Mouse (Mus musculus) midbrain, embryonic 15.5 days (tissue): ENCODE results near the gene Wdr93. TPM values are rescaled to one million over a fixed set of nuclear protein-coding genes. Genes with fewer than 3 reads are reported as not detected.

Source experiments
- ATAC-seq: fragments of 200-750 bp; cut with Nextera tagmentation; replicated peaks from 2 replicates; pipeline ENCODE4 v1.8.0; 2017; ENCODE audit warnings: moderate TSS enrichment
- H3K27ac ChIP-seq: fragments of 300-500 bp; sonication (generic); 2 replicates; pipeline ENCODE4 v1.5.1; 2015; ENCODE audit warnings: mild to moderate bottlenecking, inconsistent platforms
- H3K27me3 ChIP-seq: fragments of 300-500 bp; sonication (generic); replicated peaks from 2 replicates; pipeline ENCODE4 v1.6.1; 2015; ENCODE audit warnings: inconsistent platforms
- H3K36me3 ChIP-seq: fragments of 300-500 bp; sonication (generic); replicated peaks from 2 replicates; pipeline ENCODE4 v1.6.1; 2015; ENCODE audit warnings: inconsistent platforms
- H3K4me1 ChIP-seq: fragments of 300-500 bp; sonication (generic); 2 replicates; pipeline ENCODE4 v1.6.1; 2015; ENCODE audit warnings: inconsistent platforms
- H3K4me2 ChIP-seq: fragments of 300-500 bp; sonication (generic); 2 replicates; pipeline ENCODE4 v1.6.1; 2015; ENCODE audit warnings: inconsistent platforms, mild to moderate bottlenecking, moderate library complexity
- H3K4me3 ChIP-seq: fragments of 300-500 bp; sonication (generic); 2 replicates; pipeline ENCODE4 v1.5.1; 2015; ENCODE audit warnings: mild to moderate bottlenecking, inconsistent platforms
- H3K9ac ChIP-seq: fragments of 300-500 bp; sonication (generic); 2 replicates; pipeline ENCODE4 v1.6.1; 2015; ENCODE audit warnings: mild to moderate bottlenecking, inconsistent platforms
- H3K9me3 ChIP-seq: fragments of 300-500 bp; sonication (generic); 2 replicates; pipeline ENCODE4 v1.6.1; 2016; ENCODE audit warnings: inconsistent platforms
- WGBS: fragments of 180-500 bp; shearing (Covaris S2); methylation state at CpG from one replicate; pipeline ENCODE4 v1.1.7; 2015; ENCODE audit warnings: mixed read lengths; 5-methylcytosine and 5-hydroxymethylcytosine counted together
- polyA plus RNA-seq: library from polyadenylated mRNA; unstranded; fragments of >200 nt; fragmentation: Nextera tagmentation; extraction: Ambion mirVana; gene quantifications from 2 replicates; pipeline ENCODE4 v1.2.1, GENCODE M21; 2015

Wdr93 gene
- polyA plus RNA-seq, 1 experiment from 2014 or later, result 0.54 TPM

GRCm38 (mm10) chr7:79729743-79730370, 13.1 kb upstream of the Wdr93 start:
- H3K9me3 ChIP-seq, result no peaks in the 10 kb centered on the region
- no peak overlapping the region for H3K9ac ChIP-seq
- WGBS, result 67% methylated on average over 11 of the region's 11 CpGs
- H3K27ac ChIP-seq, result no peak overlapping the region
- H3K4me1 ChIP-seq, result no peaks in the 10 kb centered on the region
- peaks cover 3% of the 10 kb centered on the region; the same call in 1 of the 2 replicates for H3K27me3 ChIP-seq
- no peak overlapping the region for H3K4me2 ChIP-seq
- no peaks in the 10 kb centered on the region for H3K36me3 ChIP-seq
- ATAC-seq, result 0 out of 2 replicates have a peak, but pooled peaks have one; percentile 39
- H3K4me3 ChIP-seq, result no peak overlapping the region

DNA sequence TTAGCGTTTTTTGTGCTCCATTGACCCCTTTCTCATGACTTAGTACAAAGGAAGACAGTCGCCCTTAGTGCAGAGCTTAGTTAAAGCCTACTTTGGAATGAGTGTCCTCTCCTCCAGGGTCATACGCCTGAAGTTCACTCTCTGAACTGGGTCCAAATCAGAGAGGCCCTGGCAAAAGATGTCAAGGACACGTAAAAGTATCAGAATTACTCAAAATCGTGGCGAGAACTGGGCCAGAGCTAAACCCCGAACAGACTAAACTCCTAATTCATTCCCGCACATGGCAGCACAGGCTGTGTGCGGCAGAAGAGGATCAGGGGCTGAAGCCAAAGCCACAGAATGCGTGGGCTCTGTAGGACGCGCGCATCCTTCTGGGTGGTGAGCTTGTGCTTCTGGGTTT, 11.5 kb upstream of the Wdr93 start:
- Histone ChIP-seq H3K36me3 (no peaks in the 10 kb centered on the region), H3K4me3 (no peak overlapping the region), H3K4me2 (no peak overlapping the region), H3K27me3 (no peaks in the 10 kb centered on the region), H3K9ac (no peak overlapping the region), H3K4me1 (no peaks in the 10 kb centered on the region), H3K27ac (no peak overlapping the region), H3K9me3 (no peaks in the 10 kb centered on the region)
- 72% methylated on average over 13 of the region's 13 CpGs for WGBS
- ATAC-seq, result no peak

- H3K4me2 ChIP-seq, result no peak within 1 kb of the TSS
- no peak within 1 kb of the TSS for H3K9ac ChIP-seq
- WGBS, result 69% methylated on average over 4 of the region's 4 CpGs
- no peak within 1 kb of the TSS for H3K27ac ChIP-seq
- no peaks in the 10 kb centered on the region for H3K27me3 ChIP-seq
- H3K4me1 ChIP-seq, result no peaks in the 10 kb centered on the region
- H3K9me3 ChIP-seq, result no peaks in the 10 kb centered on the region
- ATAC-seq, result no peak
- no peak within 1 kb of the TSS for H3K4me3 ChIP-seq
- no peaks in the 10 kb centered on the region for H3K36me3 ChIP-seq
Observed at GRCm38 (mm10) chr7:79732622-79733021, 10.3 kb upstream of the Wdr93 start, which contains the start of gene Plin1. TSS of gene Plin1 (minus strand) at chr7:79732903.

GRCm38 (mm10) chr7:79734563-79734962, 8.4 kb upstream of the Wdr93 start:
- WGBS, result 77% methylated on average over 8 of the region's 8 CpGs
- no peaks in the 10 kb centered on the region for H3K36me3 ChIP-seq
- H3K4me3 ChIP-seq, result no peak overlapping the region
- ATAC-seq, result no peak
- H3K27me3 ChIP-seq, result no peaks in the 10 kb centered on the region
- no peaks in the 10 kb centered on the region for H3K9me3 ChIP-seq
- H3K9ac ChIP-seq, result no peak overlapping the region
- H3K4me1 ChIP-seq, result no peaks in the 10 kb centered on the region
- no peak overlapping the region for H3K27ac ChIP-seq
- H3K4me2 ChIP-seq, result no peak overlapping the region

- Histone ChIP-seq H3K4me3 (no peak overlapping the region), H3K27me3 (no peaks in the 10 kb centered on the region), H3K9me3 (no peaks in the 10 kb centered on the region), H3K4me1 (no peaks in the 10 kb centered on the region), H3K36me3 (no peaks in the 10 kb centered on the region), H3K27ac (no peak overlapping the region), H3K4me2 (no peak overlapping the region), H3K9ac (no peak overlapping the region)
- no peak for ATAC-seq
- 93% methylated on average over 14 of the region's 14 CpGs for WGBS
Observed at GRCm38 (mm10) chr7:79736511-79736910, 6.5 kb upstream of the Wdr93 start.

DNA sequence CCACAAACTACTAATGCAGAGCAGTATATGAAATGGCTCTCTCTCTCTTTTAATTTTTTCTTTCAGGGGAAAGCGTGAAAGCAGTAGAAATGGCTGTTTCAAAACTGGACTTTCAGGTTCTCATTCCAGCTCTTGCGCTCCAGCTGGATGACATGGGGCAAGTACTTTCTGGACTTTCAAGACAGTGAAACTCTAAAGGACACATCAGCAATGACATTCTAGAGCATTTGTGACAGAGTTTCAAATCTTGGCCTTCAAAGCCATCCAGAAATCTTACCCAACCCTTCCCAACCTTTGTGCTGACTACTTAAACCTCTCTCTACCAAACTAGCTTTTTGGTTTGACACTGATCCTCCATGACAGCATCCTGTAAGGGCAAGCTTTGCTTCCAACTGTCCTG, 4.0 kb upstream of the Wdr93 start:
- no peaks in the 10 kb centered on the region for H3K36me3 ChIP-seq
- peaks cover 11% of the 10 kb centered on the region for H3K4me1 ChIP-seq
- no peak overlapping the region for H3K4me3 ChIP-seq
- ATAC-seq, result no peak
- 93% methylated on average over 2 of the region's 2 CpGs for WGBS
- H3K9ac ChIP-seq, result no peak overlapping the region
- H3K27ac ChIP-seq, result no peak overlapping the region
- H3K27me3 ChIP-seq, result no peaks in the 10 kb centered on the region
- no peak overlapping the region for H3K4me2 ChIP-seq
- no peaks in the 10 kb centered on the region for H3K9me3 ChIP-seq

- Histone ChIP-seq H3K36me3 (no peaks in the 10 kb centered on the region), H3K4me1 (peaks cover 11% of the 10 kb centered on the region), H3K9me3 (no peaks in the 10 kb centered on the region), H3K4me3 (no peak overlapping the region), H3K4me2 (no peak overlapping the region), H3K9ac (no peak overlapping the region), H3K27ac (no peak overlapping the region), H3K27me3 (no peaks in the 10 kb centered on the region)
- WGBS, result 72% methylated on average over 4 of the region's 4 CpGs
- no peak for ATAC-seq
Observed at GRCm38 (mm10) chr7:79740279-79740678, 2.7 kb upstream of the Wdr93 start.

DNA sequence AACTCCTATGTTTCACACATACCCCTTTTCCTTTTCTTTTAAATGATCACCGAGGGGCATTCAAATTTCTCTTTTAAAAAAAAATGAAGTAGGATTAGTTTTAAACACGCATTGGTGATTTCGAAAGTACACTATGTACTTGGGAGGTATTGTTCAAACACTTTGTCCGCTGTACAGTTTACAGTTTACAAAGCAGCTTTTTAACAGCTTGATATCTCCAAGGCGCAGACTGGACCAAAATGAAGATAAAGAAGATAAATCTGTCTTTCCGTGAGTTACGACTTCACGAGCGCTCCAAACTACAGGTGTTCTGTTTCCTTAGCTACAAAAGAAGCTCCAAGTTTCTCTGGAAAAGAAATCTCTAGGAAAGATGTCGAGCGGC, 695 bp upstream of the Wdr93 start:
- 23% methylated on average over 11 of the region's 11 CpGs for WGBS

GRCm38 (mm10) chr7:79744051-79744450, 1.1 kb downstream of the Wdr93 start:
- H3K36me3 ChIP-seq, result no peaks in the 10 kb centered on the region
- no peak overlapping the region for H3K27ac ChIP-seq
- ATAC-seq, result no peak

More for the DNA sequence above, 695 bp upstream of the Wdr93 start:
- Histone ChIP-seq H3K4me3 (peak overlapping the region; percentile 55), H3K27me3 (no peaks in the 10 kb centered on the region), H3K9me3 (no peaks in the 10 kb centered on the region), H3K9ac (peak overlapping the region; percentile 48), H3K4me1 (peaks cover 11% of the 10 kb centered on the region), H3K27ac (no peak overlapping the region), H3K36me3 (no peaks in the 10 kb centered on the region), H3K4me2 (peak overlapping the region; percentile 89)
- ATAC-seq, result no peak

GRCm38 (mm10) chr7:79744585-79744984, 1.6 kb downstream of the Wdr93 start:
- H3K9ac ChIP-seq, result no peak overlapping the region
- no peaks in the 10 kb centered on the region for H3K27me3 ChIP-seq
- H3K36me3 ChIP-seq, result no peaks in the 10 kb centered on the region
- peaks cover 11% of the 10 kb centered on the region for H3K4me1 ChIP-seq
- no peak overlapping the region for H3K4me2 ChIP-seq
- WGBS, result 78% methylated on average over 5 of the region's 5 CpGs
- H3K4me3 ChIP-seq, result no peak overlapping the region
- no peak overlapping the region for H3K27ac ChIP-seq
- ATAC-seq, result no peak
- H3K9me3 ChIP-seq, result no peaks in the 10 kb centered on the region

More at GRCm38 (mm10) chr7:79744051-79744450, 1.1 kb downstream of the Wdr93 start:
- Histone ChIP-seq H3K27me3 (no peaks in the 10 kb centered on the region), H3K4me3 (no peak overlapping the region), H3K4me2 (no peak overlapping the region), H3K4me1 (peaks cover 11% of the 10 kb centered on the region), H3K9me3 (no peaks in the 10 kb centered on the region), H3K9ac (no peak overlapping the region)
- 91% methylated on average over 9 of the region's 9 CpGs for whole genome bisulfite sequencing

DNA sequence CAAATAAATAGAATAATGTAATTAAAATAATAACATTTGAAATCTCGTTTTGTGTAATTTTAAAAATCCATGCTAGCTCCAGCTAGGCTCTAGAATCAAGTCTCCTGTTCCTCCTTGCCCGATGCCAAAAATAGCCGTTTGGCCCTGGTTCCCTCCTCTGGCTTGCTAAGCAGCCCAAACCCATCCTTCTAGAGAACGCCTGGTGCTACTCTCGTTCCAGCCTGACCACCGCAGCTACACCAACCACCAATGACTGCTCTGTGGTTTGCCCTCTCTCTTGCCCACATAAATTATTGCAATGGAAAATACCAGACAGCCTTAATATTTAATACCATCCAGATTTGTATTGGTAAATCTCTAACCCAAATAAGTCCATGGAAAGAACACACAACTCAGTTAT, 4.7 kb downstream of the Wdr93 start:
- no peak overlapping the region for H3K27ac ChIP-seq
- WGBS, result 85% methylated on average over 6 of the region's 6 CpGs
- H3K9me3 ChIP-seq, result no peaks in the 10 kb centered on the region
- peaks cover 6% of the 10 kb centered on the region for H3K4me1 ChIP-seq
- no peaks in the 10 kb centered on the region for H3K36me3 ChIP-seq
- ATAC-seq, result no peak
- H3K9ac ChIP-seq, result no peak overlapping the region
- H3K4me2 ChIP-seq, result no peak overlapping the region
- no peak overlapping the region for H3K4me3 ChIP-seq
- H3K27me3 ChIP-seq, result no peaks in the 10 kb centered on the region

DNA sequence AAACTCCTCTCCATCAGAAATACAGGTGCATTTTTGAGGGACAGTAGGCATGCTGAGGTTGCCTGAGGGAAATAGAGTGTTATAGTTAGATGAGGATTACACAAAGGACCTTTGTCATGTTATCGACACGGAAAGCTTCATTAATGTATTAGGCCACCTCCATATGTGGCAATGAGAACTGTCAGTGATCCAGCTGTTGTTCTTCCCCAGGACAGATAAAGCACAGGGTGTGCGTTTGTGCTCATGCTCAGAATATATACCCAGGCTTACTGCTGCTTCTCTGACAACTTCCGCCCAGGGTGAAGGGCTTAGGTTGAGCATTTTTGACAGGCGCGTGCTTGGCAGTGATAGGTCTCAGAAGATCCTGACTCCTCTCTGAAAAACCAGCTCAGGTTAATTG, 6.5 kb downstream of the Wdr93 start:
- no peak overlapping the region for H3K27ac ChIP-seq
- no peaks in the 10 kb centered on the region for H3K9me3 ChIP-seq
- H3K27me3 ChIP-seq, result no peaks in the 10 kb centered on the region
- H3K4me2 ChIP-seq, result no peak overlapping the region
- H3K4me1 ChIP-seq, result no peaks in the 10 kb centered on the region
- no peak for ATAC-seq
- 83% methylated on average over 6 of the region's 6 CpGs for WGBS
- no peak overlapping the region for H3K4me3 ChIP-seq
- no peaks in the 10 kb centered on the region for H3K36me3 ChIP-seq
- no peak overlapping the region for H3K9ac ChIP-seq

GRCm38 (mm10) chr7:79756334-79756733, 13.4 kb downstream of the Wdr93 start:
- 54% methylated on average over 2 of the region's 2 CpGs for WGBS
- no peaks in the 10 kb centered on the region for H3K36me3 ChIP-seq
- no peaks in the 10 kb centered on the region for H3K9me3 ChIP-seq
- no peak overlapping the region for H3K4me3 ChIP-seq
- no peak overlapping the region for H3K4me2 ChIP-seq
- no peak overlapping the region for H3K9ac ChIP-seq
- no peaks in the 10 kb centered on the region for H3K4me1 ChIP-seq
- H3K27me3 ChIP-seq, result no peaks in the 10 kb centered on the region
- H3K27ac ChIP-seq, result no peak overlapping the region
- no peak for ATAC-seq
